Mouse (Mus musculus) kidney, embryonic 14.5 days (tissue): ENCODE results near the gene Hnrnpk. TPM values are rescaled to one million over a fixed set of nuclear protein-coding genes. Genes with fewer than 3 reads are reported as not detected.
"Not testable (repeated sequence)": the region's sequence is repeated elsewhere in the genome, so short reads cannot be mapped to it uniquely, and the experiment has no call there.

Source experiments
- ATAC-seq: fragments of 200-750 bp; cut with Nextera tagmentation; 2 replicates; pipeline ENCODE4 v1.8.0; 2017; ENCODE audit warnings: moderate number of reproducible peaks, mild to moderate bottlenecking, moderate TSS enrichment, moderate library complexity; ENCODE audit not compliant: low FRiP score, low TSS enrichment
- H3K27ac ChIP-seq: fragments of 300-500 bp; sonication (generic); 2 replicates; pipeline ENCODE4 v1.5.1; 2014; ENCODE audit warnings: low read depth, mild to moderate bottlenecking, low read length, moderate library complexity, mixed read lengths
- H3K27me3 ChIP-seq: fragments of 300-500 bp; sonication (generic); 2 replicates; pipeline ENCODE4 v1.6.1; 2014; ENCODE audit warnings: mild to moderate bottlenecking, low read length; ENCODE audit not compliant: control insufficient read depth, insufficient read depth
- H3K36me3 ChIP-seq: fragments of 300-500 bp; sonication (generic); 2 replicates; pipeline ENCODE4 v1.6.1; 2014; ENCODE audit warnings: low read length, mixed read lengths; ENCODE audit not compliant: control insufficient read depth, insufficient read depth
- H3K4me1 ChIP-seq: fragments of 300-500 bp; sonication (generic); 2 replicates; pipeline ENCODE4 v1.6.1; 2014; ENCODE audit warnings: low read length, mixed read lengths; ENCODE audit not compliant: control insufficient read depth, insufficient read depth
- H3K4me2 ChIP-seq: fragments of 300-500 bp; sonication (generic); replicated peaks from 2 replicates; pipeline ENCODE4 v1.6.1; 2014; ENCODE audit warnings: low read depth, mild to moderate bottlenecking, low read length
- H3K4me3 ChIP-seq: fragments of 300-500 bp; sonication (generic); 2 replicates; pipeline ENCODE4 v1.5.1; 2014; ENCODE audit warnings: mild to moderate bottlenecking, low read length
- H3K9ac ChIP-seq: fragments of 300-500 bp; sonication (generic); 2 replicates; pipeline ENCODE4 v1.6.1; 2014; ENCODE audit warnings: low read depth, mild to moderate bottlenecking, low read length, moderate library complexity
- H3K9me3 ChIP-seq: fragments of 300-500 bp; sonication (generic); 2 replicates; pipeline ENCODE4 v1.6.1; 2016; ENCODE audit warnings: low read length; ENCODE audit not compliant: control insufficient read depth
- WGBS: fragments of 180-500 bp; shearing (Covaris S2); extraction: QIAGEN DNeasy Blood & Tissue Kit; methylation state at CpG from one replicate; pipeline ENCODE4 v1.1.7; 2014; 5-methylcytosine and 5-hydroxymethylcytosine counted together
- polyA plus RNA-seq: library from polyadenylated mRNA; unstranded; fragments of >200 nt; fragmentation: Nextera tagmentation; extraction: Ambion mirVana; gene quantifications from 2 replicates; pipeline ENCODE4 v1.2.1, GENCODE M21; 2014

Hnrnpk gene
- polyA plus RNA-seq: 1,295 and 1,786 TPM in 2 replicates

- not testable (repeated sequence) for H3K27me3 ChIP-seq, H3K36me3 ChIP-seq, ATAC-seq, H3K9me3 ChIP-seq, H3K4me1 ChIP-seq
- H3K9ac ChIP-seq: peak within 1 kb of the TSS; percentile 100
- H3K4me2 ChIP-seq: peak within 1 kb of the TSS; percentile 56
- 10% methylated on average over 17 of the region's 17 CpGs for WGBS
- H3K4me3 ChIP-seq: peak within 1 kb of the TSS; percentile 99
- H3K27ac ChIP-seq: peak within 1 kb of the TSS; percentile 99
Measured at GRCm38 (mm10) chr13:58403243-58403642, at the start of gene Hnrnpk. Gene Hnrnpk (minus strand): TSS chr13:58403343.

GRCm38 (mm10) chr13:58452246-58452645 is 49.1 kb upstream of the Hnrnpk start:
- Histone ChIP-seq H3K4me1 (no peaks in the 10 kb centered on the region), H3K9me3 (no peaks in the 10 kb centered on the region; the same call in 1 of the 2 replicates), H3K27me3 (peaks cover 9% of the 10 kb centered on the region; the same call in 1 of the 2 replicates), H3K4me2 (no peak overlapping the region), H3K27ac (no peak overlapping the region), H3K36me3 (no peaks in the 10 kb centered on the region), H3K9ac (no peak overlapping the region), H3K4me3 (no peak overlapping the region)
- ATAC-seq: no peak
- 68% methylated on average over 4 of the region's 4 CpGs for WGBS

GRCm38 (mm10) chr13:58450459-58451182 is 47.5 kb upstream of the Hnrnpk start:
- no peak overlapping the region for H3K9ac ChIP-seq
- H3K9me3 ChIP-seq: no peaks in the 10 kb centered on the region
- no peak overlapping the region for H3K27ac ChIP-seq
- no peaks in the 10 kb centered on the region for H3K4me1 ChIP-seq
- H3K27me3 ChIP-seq: peaks cover 9% of the 10 kb centered on the region; the same call in 1 of the 2 replicates
- no peak overlapping the region for H3K4me2 ChIP-seq
- WGBS: 75% methylated on average over 22 of the region's 22 CpGs
- no peak for ATAC-seq
- no peaks in the 10 kb centered on the region for H3K36me3 ChIP-seq
- no peak overlapping the region for H3K4me3 ChIP-seq

- Histone ChIP-seq H3K4me1 (no peaks in the 10 kb centered on the region), H3K27ac (no peak overlapping the region), H3K4me2 (no peak overlapping the region), H3K27me3 (no peaks in the 10 kb centered on the region), H3K36me3 (no peaks in the 10 kb centered on the region), H3K9me3 (no peaks in the 10 kb centered on the region), H3K4me3 (no peak overlapping the region), H3K9ac (no peak overlapping the region)
- WGBS: 77% methylated on average over 2 of the region's 2 CpGs
- no peak for ATAC-seq
Measured at GRCm38 (mm10) chr13:58446541-58446940, 43.4 kb upstream of the Hnrnpk start.

- H3K27ac ChIP-seq: no peak overlapping the region
- no peaks in the 10 kb centered on the region for H3K4me1 ChIP-seq
- no peaks in the 10 kb centered on the region for H3K9me3 ChIP-seq
- H3K4me3 ChIP-seq: no peak overlapping the region
- H3K9ac ChIP-seq: no peak overlapping the region
- H3K4me2 ChIP-seq: no peak overlapping the region
- H3K27me3 ChIP-seq: no peaks in the 10 kb centered on the region
- 24% methylated on average over 7 of the region's 7 CpGs for WGBS
- H3K36me3 ChIP-seq: no peaks in the 10 kb centered on the region
- ATAC-seq: no peak
Measured at GRCm38 (mm10) chr13:58443787-58444186, 40.6 kb upstream of the Hnrnpk start.

GRCm38 (mm10) chr13:58443326-58443725 is 40.2 kb upstream of the Hnrnpk start:
- WGBS: 68% methylated on average over 4 of the region's 4 CpGs
- Histone ChIP-seq H3K4me3 (no peak overlapping the region), H3K9ac (no peak overlapping the region), H3K36me3 (no peaks in the 10 kb centered on the region), H3K27ac (no peak overlapping the region), H3K9me3 (no peaks in the 10 kb centered on the region), H3K27me3 (no peaks in the 10 kb centered on the region), H3K4me1 (no peaks in the 10 kb centered on the region), H3K4me2 (no peak overlapping the region)
- ATAC-seq: no peak

GRCm38 (mm10) chr13:58439716-58440115 is 36.6 kb upstream of the Hnrnpk start:
- H3K4me1 ChIP-seq: no peaks in the 10 kb centered on the region
- no peak for ATAC-seq
- 54% methylated on average over 2 of the region's 2 CpGs for WGBS

GRCm38 (mm10) chr13:58423061-58423660 is 20.0 kb upstream of the Hnrnpk start:
- Histone ChIP-seq H3K4me3 (no peak overlapping the region), H3K36me3 (no peaks in the 10 kb centered on the region), H3K9me3 (no peaks in the 10 kb centered on the region), H3K9ac (no peak overlapping the region), H3K4me2 (no peak overlapping the region), H3K4me1 (no peaks in the 10 kb centered on the region), H3K27me3 (no peaks in the 10 kb centered on the region), H3K27ac (no peak overlapping the region)
- 62% methylated on average over 10 of the region's 10 CpGs for WGBS
- ATAC-seq: no peak

More at GRCm38 (mm10) chr13:58439716-58440115, 36.6 kb upstream of the Hnrnpk start:
- Histone ChIP-seq H3K27me3 (no peaks in the 10 kb centered on the region), H3K27ac (no peak overlapping the region), H3K4me2 (no peak overlapping the region), H3K9ac (no peak overlapping the region), H3K36me3 (no peaks in the 10 kb centered on the region), H3K4me3 (no peak overlapping the region), H3K9me3 (no peaks in the 10 kb centered on the region)

- Histone ChIP-seq H3K4me2 (no peak overlapping the region), H3K4me3 (no peak overlapping the region), H3K9ac (no peak overlapping the region), H3K27me3 (no peaks in the 10 kb centered on the region), H3K36me3 (no peaks in the 10 kb centered on the region), H3K9me3 (no peaks in the 10 kb centered on the region), H3K4me1 (no peaks in the 10 kb centered on the region), H3K27ac (no peak overlapping the region)
- ATAC-seq: no peak
- WGBS: 82% methylated on average over 4 of the region's 4 CpGs
Measured at GRCm38 (mm10) chr13:58422242-58422641, 19.1 kb upstream of the Hnrnpk start.
